In genomic region chr11:79526549-79526948, GRCm38 (mm10) we compare ENCODE assay signal across 1 mouse cellular context.
A peak's percentile ranks its signal among the peaks of the same experiment; 100 is the strongest.
TF ChIP-seq lines count a peak whose summit lies in the region.

No protein-coding gene starts in this region.

TF ChIP-seq in MEL, 35 proteins besides CTCF, POLR2A, EP300 and RAD21:
- TF ChIP-seq CHD1 (IDR thresholded peaks at IDR 0.05; ENCODE audit: low read depth, low read length), result peak; percentile 50
- no peak for TF ChIP-seq ZC3H11A (IDR thresholded peaks at IDR 0.05; ENCODE audit: low read depth, low read length)
